Mouse (Mus musculus): Measurements from ENCODE around the gene Zmym2.
"Not testable (repeated sequence)": the region's sequence is repeated elsewhere in the genome, so short reads cannot be mapped to it uniquely, and the experiment has no call there.

The Zmym2 gene

GRCm38 (mm10) chr14:56886594-56887513 lies at the start of gene Zmym2:
TSS of gene Zmym2 (plus strand) at chr14:56886653.
- peak; percentile 80 for DNase-seq (ENCODE audit: low spot score)

GRCm38 (mm10) chr14:56844033-56844432 lies 42.4 kb upstream of the Zmym2 start:
- DNase-seq (ENCODE audit: low spot score) = no peak

- DNase-seq (ENCODE audit: low spot score) = no peak
Observed at GRCm38 (mm10) chr14:56844507-56844906, 41.9 kb upstream of the Zmym2 start.

GRCm38 (mm10) chr14:56848322-56848721 lies 38.1 kb upstream of the Zmym2 start:
- no peak for DNase-seq (ENCODE audit: low spot score)

GRCm38 (mm10) chr14:56849681-56850080 lies 36.8 kb upstream of the Zmym2 start:
- no peak for DNase-seq (ENCODE audit: low spot score)

GRCm38 (mm10) chr14:56864041-56864440 lies 22.4 kb upstream of the Zmym2 start:
- no peak for DNase-seq (ENCODE audit: low spot score)

GRCm38 (mm10) chr14:56864641-56865040 lies 21.8 kb upstream of the Zmym2 start:
- no peak for DNase-seq (ENCODE audit: low spot score)

- DNase-seq (ENCODE audit: low spot score) = not testable (repeated sequence)
Observed at GRCm38 (mm10) chr14:56865112-56865511, 21.3 kb upstream of the Zmym2 start.

GRCm38 (mm10) chr14:56873525-56873924 lies 12.9 kb upstream of the Zmym2 start:
- no peak for DNase-seq (ENCODE audit: low spot score)

GRCm38 (mm10) chr14:56875586-56876159 lies 10.8 kb upstream of the Zmym2 start:
- no peak for DNase-seq (ENCODE audit: low spot score)

GRCm38 (mm10) chr14:56881271-56881670 lies 5.2 kb upstream of the Zmym2 start:
- DNase-seq (ENCODE audit: low spot score) = no peak

GRCm38 (mm10) chr14:56883431-56883830 lies 3.0 kb upstream of the Zmym2 start:
- DNase-seq (ENCODE audit: low spot score) = no peak

GRCm38 (mm10) chr14:56885308-56885771 lies 1.1 kb upstream of the Zmym2 start:
- DNase-seq (ENCODE audit: low spot score) = peak; percentile 88

- peak; percentile 89 for DNase-seq (ENCODE audit: low spot score)
Observed at GRCm38 (mm10) chr14:56885986-56886593, 363 bp upstream of the Zmym2 start.

GRCm38 (mm10) chr14:56887514-56887880 lies 1.0 kb downstream of the Zmym2 start:
- DNase-seq (ENCODE audit: low spot score) = no peak

GRCm38 (mm10) chr14:56887887-56888286 lies 1.4 kb downstream of the Zmym2 start:
- DNase-seq (ENCODE audit: low spot score) = peak; percentile 54

GRCm38 (mm10) chr14:56888416-56888815 lies 2.0 kb downstream of the Zmym2 start:
- DNase-seq (ENCODE audit: low spot score) = no peak

GRCm38 (mm10) chr14:56894417-56894816 lies 8.0 kb downstream of the Zmym2 start:
- no peak for DNase-seq (ENCODE audit: low spot score)

- DNase-seq (ENCODE audit: low spot score) = no peak
Observed at GRCm38 (mm10) chr14:56896521-56896920, 10.1 kb downstream of the Zmym2 start.

- no peak for DNase-seq (ENCODE audit: low spot score)
Observed at GRCm38 (mm10) chr14:56897475-56897874, 11.0 kb downstream of the Zmym2 start.

GRCm38 (mm10) chr14:56899656-56900055 lies 13.2 kb downstream of the Zmym2 start:
- DNase-seq (ENCODE audit: low spot score) = no peak

GRCm38 (mm10) chr14:56903039-56903438 lies 16.6 kb downstream of the Zmym2 start:
- DNase-seq (ENCODE audit: low spot score) = no peak

GRCm38 (mm10) chr14:56905696-56906095 lies 19.2 kb downstream of the Zmym2 start:
- no peak for DNase-seq (ENCODE audit: low spot score)
